In genomic region chr3:130265104-130265503, GRCm38 (mm10) we compare ENCODE assay signal across 16 mouse cellular contexts.
A peak's percentile ranks its signal among the peaks of the same experiment; 100 is the strongest.
DNase-seq lines count a peak whose midpoint lies in the region; ATAC-seq and TF ChIP-seq lines count a peak whose summit lies in the region.
"Had no signal": no experiment of that assay in that cellular context is flagged by ENCODE, and none has a peak within 500 bp of the region (broad histone marks: within the 10 kb centered on the region; RNA-seq: fewer than 3 reads in every experiment).

No protein-coding gene starts in this region.

- no peak overlapping the region for H3K27ac ChIP-seq in liver, embryonic 14.5 days
- H3K27ac ChIP-seq: embryonic facial prominence, embryonic 12.5 days; forebrain, embryonic 10.5 days; heart, embryonic 15.5 days had no signal

- no peak overlapping the region for H3K4me3 ChIP-seq in liver, embryonic 14.5 days (ENCODE audit: insufficient read depth in 1 of 2, low read depth in 2 of 2, low read length in 2 of 2)
- H3K4me3 ChIP-seq: embryonic facial prominence, embryonic 12.5 days; forebrain, embryonic 10.5 days; heart, embryonic 15.5 days had no signal

- no peak overlapping the region for H3K4me2 ChIP-seq in liver, embryonic 14.5 days (ENCODE audit: low read depth)
- H3K4me2 ChIP-seq: embryonic facial prominence, embryonic 12.5 days; heart, embryonic 15.5 days had no signal

- ATAC-seq in liver, embryonic 14.5 days (ENCODE audit: insufficient read depth): 0 out of 2 replicates have a peak, but pooled peaks have one; percentile 21
- peak; percentile 75 for ATAC-seq in megakaryocyte-erythroid progenitor cell, adult 5-6 weeks (replicated peaks; ENCODE audit: low FRiP score, low TSS enrichment, poor library complexity, severe bottlenecking)

- H3K9ac ChIP-seq in liver, embryonic 14.5 days (replicated peaks): no peak overlapping the region
- H3K9ac ChIP-seq: embryonic facial prominence, embryonic 12.5 days; heart, embryonic 15.5 days had no signal

- no peaks in the 10 kb centered on the region for H3K4me1 ChIP-seq in liver, embryonic 14.5 days (replicated peaks; ENCODE audit: control insufficient read depth in 2 of 2, insufficient read depth in 2 of 2, low read length in 1 of 2)
- H3K4me1 ChIP-seq: heart, embryonic 15.5 days had no signal

- peak; percentile 14 to 55 for DNase-seq in frontal cortex, adult 2 months (ENCODE audit: extremely low spot score in 1 of 2, low spot score in 1 of 2)
- DNase-seq in frontal cortex, postnatal 10 days (ENCODE audit: low spot score in 2 of 2): no peak
- no peak for DNase-seq in liver, embryonic 14.5 days (ENCODE audit: low read depth in 3 of 3, low spot score in 3 of 3)
- DNase-seq in liver: no peak
- peak; percentile 24 for DNase-seq in fibroblast of lung, adult 2 months (ENCODE audit: low read depth)
- no peak for DNase-seq in thymus, postnatal 0 days (ENCODE audit: low spot score)
- DNase-seq: cerebellum, adult 11-12 months; kidney, adult 8-10 months; lung, adult 18-20 months; lung, postnatal 4 days; midbrain, embryonic 14.5 days; thymus, postnatal 36 days had no signal

- no peaks in the 10 kb centered on the region for H3K9me3 ChIP-seq in liver, embryonic 14.5 days (ENCODE audit: control insufficient read depth, low read length)
- H3K9me3 ChIP-seq: embryonic facial prominence, embryonic 12.5 days; forebrain, embryonic 10.5 days; heart, embryonic 15.5 days had no signal

- H3K27me3 ChIP-seq in liver, embryonic 14.5 days (ENCODE audit: control insufficient read depth, insufficient read depth, low read length): no peaks in the 10 kb centered on the region
- H3K27me3 ChIP-seq: embryonic facial prominence, embryonic 12.5 days; heart, embryonic 15.5 days had no signal

- no peaks in the 10 kb centered on the region for H3K36me3 ChIP-seq in liver, embryonic 14.5 days (replicated peaks; ENCODE audit: control insufficient read depth, insufficient read depth, low read depth)
- H3K36me3 ChIP-seq: embryonic facial prominence, embryonic 12.5 days; forebrain, embryonic 10.5 days; heart, embryonic 15.5 days had no signal

- no peak for TF ChIP-seq EP300 in liver, embryonic 14.5 days (IDR thresholded peaks at IDR 0.05; ENCODE audit: low read depth)

- 67% methylated on average over 9 of the region's 9 CpGs for WGBS in liver, embryonic 14.5 days (ENCODE audit: insufficient replicate concordance)

- no peak for TF ChIP-seq CTCF in liver, embryonic 14.5 days (IDR thresholded peaks at IDR 0.05; ENCODE audit: low read depth)

Comparison
In these comparisons a context has a peak if more than half of its experiments do, and no peak if none do; other contexts are left out.
1. DNase-seq: peak in frontal cortex, adult 2 months (2 of 2) and fibroblast of lung, adult 2 months (single experiment); none in frontal cortex, postnatal 10 days (0 of 2), liver, embryonic 14.5 days (0 of 3), liver (single experiment) and thymus, postnatal 0 days (single experiment).